Mouse (Mus musculus) intestine, embryonic 14.5 days (tissue): ENCODE data around the gene Kdm2a. TPM values are rescaled to one million over a fixed set of nuclear protein-coding genes. Genes with fewer than 3 reads are reported as not detected.
A peak's percentile ranks its signal among the peaks of the same experiment; 100 is the strongest.

Source experiments
- ATAC-seq: fragments of 200-750 bp; cut with Nextera tagmentation; replicated peaks from 2 replicates; pipeline ENCODE4 v1.8.0; 2017; ENCODE audit warnings: low read depth, moderate number of reproducible peaks, moderate TSS enrichment, moderate library complexity; ENCODE audit not compliant: low FRiP score, low TSS enrichment
- DNase-seq: peaks from one replicate; pipeline ENCODE4 v3.0.0-alpha.2; 2018; ENCODE audit warnings: low spot score
- H3K27ac ChIP-seq: fragments of 300-500 bp; sonication (generic); 2 replicates; pipeline ENCODE4 v1.5.1; 2014; ENCODE audit warnings: low read depth, mild to moderate bottlenecking, control low read depth
- H3K27me3 ChIP-seq: fragments of 300-500 bp; sonication (generic); replicated peaks from 2 replicates; pipeline ENCODE4 v1.6.1; 2014; ENCODE audit warnings: low read length, control low read depth; ENCODE audit not compliant: control insufficient read depth, insufficient read depth
- H3K36me3 ChIP-seq: fragments of 300-500 bp; sonication (generic); 2 replicates; pipeline ENCODE4 v1.6.1; 2014; ENCODE audit warnings: low read length, control low read depth; ENCODE audit not compliant: control insufficient read depth, insufficient read depth
- H3K4me1 ChIP-seq: fragments of 300-500 bp; sonication (generic); replicated peaks from 2 replicates; pipeline ENCODE4 v1.6.1; 2014; ENCODE audit warnings: low read length, control low read depth, mixed read lengths; ENCODE audit not compliant: control insufficient read depth, insufficient read depth
- H3K4me2 ChIP-seq: fragments of 300-500 bp; sonication (generic); 2 replicates; pipeline ENCODE4 v1.6.1; 2014; ENCODE audit warnings: low read length
- H3K4me3 ChIP-seq: fragments of 300-500 bp; sonication (generic); 2 replicates; pipeline ENCODE4 v1.5.1; 2014; ENCODE audit warnings: low read depth, low read length, control low read depth, mixed read lengths
- H3K9ac ChIP-seq: fragments of 300-500 bp; sonication (generic); 2 replicates; pipeline ENCODE4 v1.6.1; 2014; ENCODE audit warnings: mild to moderate bottlenecking, low read length
- H3K9me3 ChIP-seq: fragments of 300-500 bp; sonication (generic); 2 replicates; pipeline ENCODE4 v1.6.1; 2016; ENCODE audit warnings: low read length, control low read depth; ENCODE audit not compliant: control insufficient read depth
- WGBS: fragments of 180-500 bp; shearing (Covaris S2); extraction: QIAGEN DNeasy Blood & Tissue Kit; methylation state at CpG from one replicate; pipeline ENCODE4 v1.1.7; 2014; 5-methylcytosine and 5-hydroxymethylcytosine counted together
- polyA plus RNA-seq: library from polyadenylated mRNA; unstranded; fragments of >200 nt; fragmentation: Nextera tagmentation; extraction: Ambion mirVana; gene quantifications from 2 replicates; pipeline ENCODE4 v1.2.1, GENCODE M21; 2014

Kdm2a gene
- polyA plus RNA-seq, 1 experiment from 2014 or later = 56.7 TPM

DNA sequence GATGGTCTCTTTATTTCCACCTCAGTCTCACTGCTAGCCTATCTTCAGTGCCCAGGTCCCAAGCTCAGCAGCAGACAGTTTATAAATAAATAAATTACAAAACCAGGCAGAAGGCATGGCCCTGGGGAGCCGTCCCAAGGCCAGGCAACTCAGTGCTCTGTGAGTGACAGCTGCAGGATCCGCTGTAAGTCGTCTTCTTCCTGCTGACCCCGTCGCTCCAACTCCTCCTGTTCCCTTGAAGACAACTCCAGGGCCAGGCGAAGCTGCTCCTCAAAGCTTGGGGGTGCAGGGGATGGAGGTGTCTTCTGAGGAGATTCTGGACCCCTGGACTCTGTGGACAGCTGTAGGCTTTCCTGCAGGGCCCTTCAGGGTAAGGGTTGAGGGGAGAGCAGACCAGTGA is 127.9 kb downstream of the Kdm2a start:
- DNase-seq (no peak), ATAC-seq (no peak)
- H3K9ac ChIP-seq = no peak overlapping the region
- H3K4me1 ChIP-seq = no peaks in the 10 kb centered on the region
- H3K4me2 ChIP-seq = no peak overlapping the region
- no peak overlapping the region for H3K27ac ChIP-seq
- no peaks in the 10 kb centered on the region for H3K9me3 ChIP-seq
- WGBS = 63% methylated on average over 6 of the region's 6 CpGs
- H3K36me3 ChIP-seq = no peaks in the 10 kb centered on the region; the same call in 1 of the 2 replicates
- no peak overlapping the region for H3K4me3 ChIP-seq
- H3K27me3 ChIP-seq = no peaks in the 10 kb centered on the region; the same call in 1 of the 2 replicates

DNA sequence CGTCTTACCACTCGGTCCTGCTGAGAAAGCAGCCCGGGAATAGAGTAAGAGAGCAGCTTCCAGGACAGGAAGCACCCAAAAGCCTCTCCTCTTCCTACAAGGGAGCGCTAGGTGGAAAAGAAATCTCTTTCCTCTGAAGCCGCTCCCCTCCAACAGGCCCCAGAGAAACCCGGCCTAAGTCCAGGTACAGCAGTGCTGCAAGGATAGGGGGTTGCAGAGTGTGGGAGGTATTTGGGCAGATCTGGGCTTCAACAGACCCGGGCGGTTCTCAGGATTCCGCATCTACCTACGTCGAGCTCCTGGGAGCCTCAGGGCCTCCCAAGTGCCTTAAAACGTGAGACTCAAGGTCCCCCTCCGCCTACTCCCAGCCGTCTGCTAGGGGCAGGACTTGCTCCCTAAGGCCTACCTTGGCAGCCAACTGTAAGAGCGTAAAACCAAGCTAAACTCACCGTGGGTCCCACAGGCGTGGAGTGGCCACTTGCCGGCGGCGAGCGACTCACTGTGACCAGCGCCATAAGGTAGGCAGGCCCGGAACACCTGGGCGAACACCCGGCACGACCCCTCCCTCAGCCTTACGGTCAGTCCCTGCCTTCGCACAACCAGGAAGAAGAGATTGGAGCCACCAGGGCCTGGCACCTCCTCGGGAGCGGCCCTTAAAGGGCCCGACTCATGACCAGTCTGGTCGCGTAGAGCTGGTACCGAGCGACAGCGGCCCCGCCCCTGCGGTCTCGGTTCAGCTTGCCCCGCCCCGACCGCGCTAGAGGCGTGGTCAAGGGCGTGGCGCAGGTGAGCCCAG is 129.3 kb downstream of the Kdm2a start, which contains the start of gene Ssh3:
Gene Ssh3 (minus strand): TSS at position 615 of the 796 bp plus-strand sequence.
- Histone ChIP-seq H3K9ac (peak within 1 kb of the TSS; percentile 49), H3K27me3 (no peaks in the 10 kb centered on the region; the same call in 1 of the 2 replicates), H3K4me2 (peak within 1 kb of the TSS; percentile 66), H3K4me3 (peak within 1 kb of the TSS; percentile 44), H3K27ac (no peak within 1 kb of the TSS), H3K36me3 (no peaks in the 10 kb centered on the region; the same call in 1 of the 2 replicates), H3K4me1 (no peaks in the 10 kb centered on the region), H3K9me3 (no peaks in the 10 kb centered on the region)
- DNase-seq = peak; percentile 80
- WGBS = 8% methylated on average over 46 of the region's 46 CpGs
- peak; percentile 91 for ATAC-seq

DNA sequence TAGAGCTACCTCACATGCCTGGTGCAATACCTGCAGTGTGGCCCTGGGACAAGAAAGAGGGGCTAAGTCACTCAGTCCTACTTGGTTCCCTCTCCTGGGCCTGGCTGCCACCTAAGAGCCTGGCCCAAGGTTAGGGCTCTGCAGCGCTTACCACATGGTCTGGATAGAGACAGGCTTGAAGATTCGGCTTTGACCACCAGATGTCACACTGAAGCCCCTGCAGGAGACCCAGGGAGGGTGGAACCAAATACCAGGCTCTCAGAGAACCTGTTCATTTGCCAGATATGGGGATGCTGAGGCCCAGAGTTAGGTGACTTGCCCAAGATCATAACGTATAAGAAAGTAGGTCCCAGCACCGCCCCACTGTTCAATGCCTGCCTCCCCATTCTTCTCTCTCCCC is 132.1 kb downstream of the Kdm2a start:
- Histone ChIP-seq H3K27ac (no peak overlapping the region), H3K4me1 (no peaks in the 10 kb centered on the region), H3K36me3 (no peaks in the 10 kb centered on the region), H3K4me3 (no peak overlapping the region), H3K9me3 (no peaks in the 10 kb centered on the region), H3K9ac (no peak overlapping the region), H3K4me2 (no peak overlapping the region), H3K27me3 (no peaks in the 10 kb centered on the region; the same call in 1 of the 2 replicates)
- DNase-seq = no peak
- WGBS = 71% methylated on average over 4 of the region's 4 CpGs
- no peak for ATAC-seq

Other genes starting within 250 kb of the Kdm2a start
- 174 and 189 TPM in 2 replicates for gene Coro1b, start 249.7 kb downstream of the Kdm2a start, polyA plus RNA-seq
- gene Ptprcap, start 244.7 kb downstream of the Kdm2a start, polyA plus RNA-seq = 3.1 and 3.3 TPM in 2 replicates
- gene Rps6kb2, start 234.9 kb downstream of the Kdm2a start, polyA plus RNA-seq = 37.4 and 40.6 TPM in 2 replicates
- 2.3 and 3.1 TPM in 2 replicates for gene Carns1, start 222.8 kb downstream of the Kdm2a start, polyA plus RNA-seq
- gene Tbc1d10c, start 207.0 kb downstream of the Kdm2a start, polyA plus RNA-seq = 3.9 and 4.4 TPM in 2 replicates
- 837 and 863 TPM in 2 replicates for gene Ppp1ca, start 206.2 kb downstream of the Kdm2a start, polyA plus RNA-seq
- 33.2 and 38.3 TPM in 2 replicates for gene Rad9a, start 196.6 kb downstream of the Kdm2a start, polyA plus RNA-seq
- gene Clcf1, start 184.0 kb downstream of the Kdm2a start, polyA plus RNA-seq = 6.9 and 7.5 TPM in 2 replicates
- not detected in 2 replicates for gene AC109138.7, start 183.9 kb downstream of the Kdm2a start, polyA plus RNA-seq
- 30.8 and 30.9 TPM in 2 replicates for gene Pold4, start 166.4 kb downstream of the Kdm2a start, polyA plus RNA-seq
- 21.7 and 25.4 TPM in 2 replicates for gene Ssh3, start 129.1 kb downstream of the Kdm2a start, polyA plus RNA-seq
- 6.4 and 7.8 TPM in 2 replicates for gene Ankrd13d, start 115.1 kb downstream of the Kdm2a start, polyA plus RNA-seq
- 19.2 and 21.9 TPM in 2 replicates for gene Grk2, start 92.1 kb downstream of the Kdm2a start, polyA plus RNA-seq
- gene Rhod, start 41.1 kb upstream of the Kdm2a start, polyA plus RNA-seq = 22.1 and 30.9 TPM in 2 replicates
- 0.27 and 0.47 TPM in 2 replicates for gene Syt12, start 79.2 kb upstream of the Kdm2a start, polyA plus RNA-seq
- gene 2010003K11Rik, start 100.3 kb upstream of the Kdm2a start, polyA plus RNA-seq = not detected in 2 replicates
- 8.5 and 9.7 TPM in 2 replicates for gene Pcx, start 112.2 kb upstream of the Kdm2a start, polyA plus RNA-seq
- gene Lrfn4, start 217.4 kb upstream of the Kdm2a start, polyA plus RNA-seq = 8.6 and 9.3 TPM in 2 replicates
- 75.3 and 78.6 TPM in 2 replicates for gene Rce1, start 227.4 kb upstream of the Kdm2a start, polyA plus RNA-seq